In genomic region chr10:69785235-69785634, GRCm38 (mm10) we compare ENCODE assay signal across 10 mouse cellular contexts.
DNase-seq lines count a peak whose midpoint lies in the region; ATAC-seq and TF ChIP-seq lines count a peak whose summit lies in the region.
"Had no signal": no experiment of that assay in that cellular context is flagged by ENCODE, and none has a peak within 500 bp of the region (broad histone marks: within the 10 kb centered on the region; RNA-seq: fewer than 3 reads in every experiment).

No protein-coding gene starts in this region.

- H3K9ac ChIP-seq in hindbrain, embryonic 13.5 days = no peak overlapping the region
- H3K9ac ChIP-seq in hindbrain, postnatal 0 days (replicated peaks; ENCODE audit: low read length) = no peak overlapping the region
- no peak overlapping the region for H3K9ac ChIP-seq in embryonic facial prominence, embryonic 11.5 days (replicated peaks; ENCODE audit: low read length)
- no peak overlapping the region for H3K9ac ChIP-seq in liver, postnatal 0 days (replicated peaks)
- H3K9ac ChIP-seq: hindbrain, embryonic 15.5 days; neural tube, embryonic 13.5 days had no signal

- no peaks in the 10 kb centered on the region for H3K9me3 ChIP-seq in hindbrain, embryonic 13.5 days
- no peaks in the 10 kb centered on the region for H3K9me3 ChIP-seq in hindbrain, postnatal 0 days (ENCODE audit: low read length)
- no peaks in the 10 kb centered on the region for H3K9me3 ChIP-seq in embryonic facial prominence, embryonic 11.5 days (replicated peaks; ENCODE audit: control insufficient read depth, low read length)
- no peaks in the 10 kb centered on the region for H3K9me3 ChIP-seq in liver, postnatal 0 days (ENCODE audit: low read length)
- H3K9me3 ChIP-seq: hindbrain, embryonic 15.5 days; neural tube, embryonic 13.5 days had no signal

- no peak overlapping the region for H3K4me2 ChIP-seq in hindbrain, embryonic 13.5 days
- H3K4me2 ChIP-seq in hindbrain, postnatal 0 days (ENCODE audit: low read depth, low read length) = no peak overlapping the region
- H3K4me2 ChIP-seq in embryonic facial prominence, embryonic 11.5 days (ENCODE audit: low read depth, low read length) = no peak overlapping the region; the same call in 1 of the 2 replicates
- peak overlapping the region; percentile 4; the same call in 1 of the 2 replicates for H3K4me2 ChIP-seq in liver, postnatal 0 days (ENCODE audit: low read depth, low read length)
- H3K4me2 ChIP-seq: hindbrain, embryonic 15.5 days; neural tube, embryonic 13.5 days had no signal

- H3K4me1 ChIP-seq in hindbrain, embryonic 13.5 days (replicated peaks) = peaks cover 44% of the 10 kb centered on the region
- no peaks in the 10 kb centered on the region for H3K4me1 ChIP-seq in hindbrain, postnatal 0 days (ENCODE audit: insufficient read depth, low read length)
- no peaks in the 10 kb centered on the region; the same call in 1 of the 2 replicates for H3K4me1 ChIP-seq in embryonic facial prominence, embryonic 11.5 days (ENCODE audit: control insufficient read depth, insufficient read depth, low read length)
- no peaks in the 10 kb centered on the region for H3K4me1 ChIP-seq in liver, postnatal 0 days (ENCODE audit: insufficient read depth)

- TF ChIP-seq CTCF in hindbrain, postnatal 0 days (IDR thresholded peaks at IDR 0.05; ENCODE audit: low read depth) = no peak
- no peak for TF ChIP-seq CTCF in liver, postnatal 0 days (IDR thresholded peaks at IDR 0.05; ENCODE audit: low read depth)

- ATAC-seq in hindbrain, embryonic 13.5 days (ENCODE audit: low FRiP score) = no peak
- no peak for ATAC-seq in hindbrain, postnatal 0 days
- ATAC-seq in embryonic facial prominence, embryonic 11.5 days (replicated peaks; ENCODE audit: insufficient number of reproducible peaks, low FRiP score, low TSS enrichment, low read depth) = no peak; the same call in 1 of the 2 replicates
- no peak for ATAC-seq in liver, postnatal 0 days
- ATAC-seq in activated CD4-positive, CD25-positive, alpha-beta regulatory T cell, adult 4 months = no peak

- no peaks in the 10 kb centered on the region for H3K27me3 ChIP-seq in hindbrain, embryonic 13.5 days
- no peaks in the 10 kb centered on the region for H3K27me3 ChIP-seq in hindbrain, postnatal 0 days (ENCODE audit: insufficient read depth, low read length)
- no peaks in the 10 kb centered on the region for H3K27me3 ChIP-seq in embryonic facial prominence, embryonic 11.5 days (ENCODE audit: control insufficient read depth, insufficient read depth, low read length)
- H3K27me3 ChIP-seq in liver, postnatal 0 days (ENCODE audit: insufficient read depth, low read length) = no peaks in the 10 kb centered on the region
- H3K27me3 ChIP-seq: hindbrain, embryonic 15.5 days; neural tube, embryonic 13.5 days had no signal

- no peaks in the 10 kb centered on the region for H3K36me3 ChIP-seq in hindbrain, embryonic 13.5 days
- no peaks in the 10 kb centered on the region for H3K36me3 ChIP-seq in hindbrain, postnatal 0 days (ENCODE audit: insufficient read depth, low read length)
- no peaks in the 10 kb centered on the region for H3K36me3 ChIP-seq in embryonic facial prominence, embryonic 11.5 days (replicated peaks; ENCODE audit: control insufficient read depth, insufficient read depth, low read depth, low read length)
- H3K36me3 ChIP-seq in liver, postnatal 0 days (replicated peaks; ENCODE audit: insufficient read depth, low read length) = no peaks in the 10 kb centered on the region
- H3K36me3 ChIP-seq: hindbrain, embryonic 15.5 days; neural tube, embryonic 13.5 days had no signal

- H3K27ac ChIP-seq in hindbrain, embryonic 13.5 days = 0 out of 2 replicates have a peak overlapping the region, but pooled peaks have one; percentile 23
- H3K27ac ChIP-seq in hindbrain, postnatal 0 days = no peak overlapping the region
- H3K27ac ChIP-seq in embryonic facial prominence, embryonic 11.5 days (replicated peaks; ENCODE audit: low read depth, low read length) = no peak overlapping the region
- H3K27ac ChIP-seq in liver, postnatal 0 days (ENCODE audit: low read depth) = no peak overlapping the region
- H3K27ac ChIP-seq: hindbrain, embryonic 15.5 days; neural tube, embryonic 13.5 days had no signal

- 59% methylated on average over 7 of the region's 7 CpGs for WGBS in hindbrain, embryonic 13.5 days
- WGBS in hindbrain, postnatal 0 days = 53% methylated on average over 7 of the region's 7 CpGs
- 23% methylated on average over 7 of the region's 7 CpGs for WGBS in embryonic facial prominence, embryonic 11.5 days
- 43% methylated on average over 7 of the region's 7 CpGs for WGBS in liver, postnatal 0 days (ENCODE audit: insufficient replicate concordance)

- no peak for TF ChIP-seq EP300 in liver, postnatal 0 days (IDR thresholded peaks at IDR 0.05; ENCODE audit: low read depth)

- no peak for DNase-seq in hindbrain, postnatal 0 days (ENCODE audit: low spot score)
- peak; percentile 26 for DNase-seq in embryonic facial prominence, embryonic 11.5 days (ENCODE audit: low spot score)
- peak; percentile 14 for DNase-seq in heart, postnatal 25 days (ENCODE audit: low spot score)
- no peak for DNase-seq in liver, postnatal 0 days
- DNase-seq in cerebellum, adult 8-10 months = no peak
- no peak for DNase-seq in layer of hippocampus, adult 9-11 months

- H3K4me3 ChIP-seq in hindbrain, embryonic 13.5 days = no peak overlapping the region
- H3K4me3 ChIP-seq in hindbrain, postnatal 0 days (ENCODE audit: low read length) = no peak overlapping the region
- H3K4me3 ChIP-seq in embryonic facial prominence, embryonic 11.5 days (ENCODE audit: low read depth, low read length) = no peak overlapping the region
- H3K4me3 ChIP-seq in liver, postnatal 0 days (ENCODE audit: low read depth, low read length) = no peak overlapping the region
- H3K4me3 ChIP-seq: hindbrain, embryonic 15.5 days; neural tube, embryonic 13.5 days had no signal

- intact Hi-C loops in heart, postnatal 25 days (cut with DNase I) = no loop called here

Comparison
In these comparisons a context has a peak if more than half of its experiments do, and no peak if none do; other contexts are left out.
1. DNase-seq: peak in embryonic facial prominence, embryonic 11.5 days (single experiment) and heart, postnatal 25 days (single experiment); none in hindbrain, postnatal 0 days (single experiment), liver, postnatal 0 days (single experiment), cerebellum, adult 8-10 months (single experiment) and layer of hippocampus, adult 9-11 months (single experiment).